Mouse (Mus musculus): ENCODE data around the gene Atxn3.

GRCm38 (mm10) chr12:101928423-101928822, 29.6 kb downstream of the Atxn3 start:
- TF ChIP-seq CTCF (IDR thresholded peaks at IDR 0.05; ENCODE audit: low read depth, low read length) (no peak), POLR2A (IDR thresholded peaks at IDR 0.05; ENCODE audit: insufficient read depth, low read length) (no peak)
